Mouse (Mus musculus) limb, embryonic 13.5 days (tissue): ENCODE results near the gene Ppara. TPM values are rescaled to one million over a fixed set of nuclear protein-coding genes. Genes with fewer than 3 reads are reported as not detected.
A peak's percentile ranks its signal among the peaks of the same experiment; 100 is the strongest.

Source experiments
- ATAC-seq: fragments of 200-750 bp; cut with Nextera tagmentation; 2 replicates; pipeline ENCODE4 v1.8.0; 2017; ENCODE audit warnings: low read depth, moderate number of reproducible peaks, moderate TSS enrichment; ENCODE audit not compliant: low FRiP score
- H3K27ac ChIP-seq: fragments of 300-500 bp; sonication (generic); 2 replicates; pipeline ENCODE4 v1.5.1; 2015; ENCODE audit warnings: inconsistent platforms, mild to moderate bottlenecking, moderate library complexity
- H3K27me3 ChIP-seq: fragments of 300-500 bp; sonication (generic); 2 replicates; pipeline ENCODE4 v1.6.1; 2015; ENCODE audit warnings: mild to moderate bottlenecking, inconsistent platforms
- H3K36me3 ChIP-seq: fragments of 300-500 bp; sonication (generic); 2 replicates; pipeline ENCODE4 v1.6.1; 2015; ENCODE audit warnings: inconsistent platforms, mild to moderate bottlenecking, moderate library complexity
- H3K4me1 ChIP-seq: fragments of 300-500 bp; sonication (generic); 2 replicates; pipeline ENCODE4 v1.6.1; 2015; ENCODE audit warnings: inconsistent platforms
- H3K4me2 ChIP-seq: fragments of 300-500 bp; sonication (generic); replicated peaks from 2 replicates; pipeline ENCODE4 v1.6.1; 2015; ENCODE audit warnings: inconsistent platforms, mild to moderate bottlenecking, moderate library complexity
- H3K4me3 ChIP-seq: fragments of 300-500 bp; sonication (generic); 2 replicates; pipeline ENCODE4 v1.5.1; 2015; ENCODE audit warnings: moderate library complexity, mild to moderate bottlenecking, inconsistent platforms
- H3K9ac ChIP-seq: fragments of 300-500 bp; sonication (generic); 2 replicates; pipeline ENCODE4 v1.6.1; 2015; ENCODE audit warnings: mild to moderate bottlenecking, inconsistent platforms
- H3K9me3 ChIP-seq: fragments of 300-500 bp; sonication (generic); 2 replicates; pipeline ENCODE4 v1.6.1; 2016; ENCODE audit warnings: inconsistent platforms
- WGBS: fragments of 180-500 bp; shearing (Covaris S2); methylation state at CpG from one replicate; pipeline ENCODE4 v1.1.7; 2015; 5-methylcytosine and 5-hydroxymethylcytosine counted together
- polyA plus RNA-seq: library from polyadenylated mRNA; unstranded; fragments of >200 nt; fragmentation: Nextera tagmentation; extraction: Ambion mirVana; gene quantifications from 2 replicates; pipeline ENCODE4 v1.2.1, GENCODE M21; 2015

Gene Ppara
- polyA plus RNA-seq, 1 experiment from 2014 or later, result 2.4 TPM

DNA sequence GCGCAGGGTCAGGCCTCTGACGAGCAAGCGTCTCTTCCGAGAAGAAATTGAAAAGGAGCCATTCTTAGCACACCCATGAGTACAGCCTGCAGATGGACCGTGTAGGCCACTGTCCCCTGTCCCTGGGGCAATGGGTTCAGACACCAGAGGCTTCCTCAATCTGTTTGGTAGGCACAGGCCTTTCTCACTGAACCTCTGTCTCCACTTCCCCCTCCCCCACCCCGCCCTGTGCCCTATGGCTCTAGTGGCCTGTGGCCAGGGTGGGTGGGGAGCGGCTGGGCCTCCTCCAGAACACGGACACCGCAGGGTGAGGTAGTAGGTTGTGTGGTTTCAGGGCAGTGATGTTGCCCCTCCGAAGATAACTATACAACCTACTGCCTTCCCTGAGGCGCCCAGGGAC is 27.8 kb upstream of the Ppara start:
- Histone ChIP-seq H3K4me1 (peaks cover 12% of the 10 kb centered on the region), H3K27ac (no peak overlapping the region), H3K36me3 (peaks cover 62% of the 10 kb centered on the region), H3K4me2 (no peak overlapping the region), H3K27me3 (no peaks in the 10 kb centered on the region), H3K9me3 (no peaks in the 10 kb centered on the region), H3K4me3 (no peak overlapping the region), H3K9ac (no peak overlapping the region)
- WGBS, result 89% methylated on average over 11 of the region's 11 CpGs
- no peak for ATAC-seq

DNA sequence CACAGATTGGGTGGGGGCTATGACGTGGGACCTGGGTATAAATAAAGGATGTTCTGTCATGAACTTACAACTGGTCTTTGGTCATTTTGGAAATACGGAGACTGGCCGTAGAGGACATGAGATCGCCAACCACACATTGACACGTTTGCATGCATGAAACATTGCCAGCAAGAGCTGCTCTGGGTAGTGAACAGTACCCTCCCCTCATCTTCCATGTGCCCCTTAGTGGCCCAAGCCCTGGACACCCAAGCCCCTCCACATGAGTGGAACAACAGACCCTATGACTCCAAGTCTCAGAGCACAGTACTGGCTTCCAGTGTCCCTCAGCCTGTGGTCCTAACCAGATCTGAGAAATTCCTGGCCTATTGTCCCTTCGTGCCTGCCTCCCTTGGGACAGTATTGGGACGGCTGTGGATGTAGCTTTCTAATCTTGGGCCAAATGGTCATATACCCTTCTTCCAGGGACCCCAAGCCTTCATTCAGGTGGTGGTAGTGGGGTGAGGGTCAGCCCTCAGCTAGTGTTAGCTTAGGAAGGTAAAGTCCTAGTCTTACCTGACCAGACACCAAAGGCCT is 27.2 kb upstream of the Ppara start:
- Histone ChIP-seq H3K4me3 (no peak overlapping the region), H3K4me1 (peaks cover 12% of the 10 kb centered on the region), H3K9me3 (no peaks in the 10 kb centered on the region), H3K9ac (no peak overlapping the region), H3K4me2 (no peak overlapping the region), H3K27me3 (no peaks in the 10 kb centered on the region), H3K36me3 (peaks cover 56% of the 10 kb centered on the region), H3K27ac (no peak overlapping the region)
- WGBS, result 93% methylated on average over 7 of the region's 7 CpGs
- no peak for ATAC-seq

DNA sequence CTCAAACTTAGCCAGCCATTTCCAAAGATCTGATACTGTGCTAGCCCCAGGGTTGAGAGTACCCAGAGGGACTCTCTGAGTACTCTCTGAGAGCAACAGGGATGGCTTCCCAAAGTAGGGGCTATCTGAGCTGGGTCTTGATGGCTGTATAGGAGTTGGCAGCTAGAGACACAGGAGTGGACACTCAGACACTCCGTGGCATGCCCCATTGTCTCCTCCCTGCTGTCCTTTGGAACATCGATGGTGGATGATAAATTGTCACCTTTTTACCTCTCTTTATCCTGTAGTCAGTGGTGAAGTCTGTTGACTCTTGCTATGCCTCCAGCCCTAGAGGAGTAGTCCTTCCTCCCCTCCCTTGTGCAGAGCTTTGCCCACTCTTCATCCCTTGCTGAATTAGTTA is 26.6 kb upstream of the Ppara start:
- 95% methylated on average over 2 of the region's 2 CpGs for WGBS
- Histone ChIP-seq H3K27ac (no peak overlapping the region), H3K4me2 (no peak overlapping the region), H3K36me3 (peaks cover 50% of the 10 kb centered on the region), H3K9ac (no peak overlapping the region), H3K27me3 (no peaks in the 10 kb centered on the region), H3K4me1 (peaks cover 12% of the 10 kb centered on the region), H3K9me3 (no peaks in the 10 kb centered on the region), H3K4me3 (no peak overlapping the region)
- ATAC-seq, result no peak

DNA sequence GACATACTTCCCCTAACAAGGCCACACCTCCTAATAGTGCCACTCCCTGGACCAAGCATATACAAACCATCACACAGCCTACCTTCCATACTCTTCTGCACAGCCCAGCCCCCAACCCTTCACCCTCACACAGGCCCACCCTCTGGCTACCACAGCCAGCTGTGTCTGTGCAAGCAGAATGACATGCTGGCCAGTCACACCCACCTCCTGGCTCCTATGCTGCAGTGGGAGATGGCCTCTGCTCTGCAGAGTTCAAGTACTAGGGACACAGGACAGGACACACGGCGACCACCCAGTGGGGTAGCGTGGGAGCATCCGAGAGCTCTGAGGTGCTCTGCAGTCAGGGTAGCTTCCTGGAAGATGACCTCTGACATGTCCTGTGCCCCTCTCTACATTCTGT is 25.9 kb upstream of the Ppara start:
- ATAC-seq, result peak; percentile 20; the same call in 1 of the 2 replicates
- H3K27ac ChIP-seq, result no peak overlapping the region
- H3K36me3 ChIP-seq, result peaks cover 43% of the 10 kb centered on the region
- no peak overlapping the region for H3K9ac ChIP-seq
- H3K4me2 ChIP-seq, result no peak overlapping the region
- H3K27me3 ChIP-seq, result no peaks in the 10 kb centered on the region
- peaks cover 12% of the 10 kb centered on the region for H3K4me1 ChIP-seq
- WGBS, result 92% methylated on average over 4 of the region's 4 CpGs
- no peaks in the 10 kb centered on the region for H3K9me3 ChIP-seq
- H3K4me3 ChIP-seq, result no peak overlapping the region

DNA sequence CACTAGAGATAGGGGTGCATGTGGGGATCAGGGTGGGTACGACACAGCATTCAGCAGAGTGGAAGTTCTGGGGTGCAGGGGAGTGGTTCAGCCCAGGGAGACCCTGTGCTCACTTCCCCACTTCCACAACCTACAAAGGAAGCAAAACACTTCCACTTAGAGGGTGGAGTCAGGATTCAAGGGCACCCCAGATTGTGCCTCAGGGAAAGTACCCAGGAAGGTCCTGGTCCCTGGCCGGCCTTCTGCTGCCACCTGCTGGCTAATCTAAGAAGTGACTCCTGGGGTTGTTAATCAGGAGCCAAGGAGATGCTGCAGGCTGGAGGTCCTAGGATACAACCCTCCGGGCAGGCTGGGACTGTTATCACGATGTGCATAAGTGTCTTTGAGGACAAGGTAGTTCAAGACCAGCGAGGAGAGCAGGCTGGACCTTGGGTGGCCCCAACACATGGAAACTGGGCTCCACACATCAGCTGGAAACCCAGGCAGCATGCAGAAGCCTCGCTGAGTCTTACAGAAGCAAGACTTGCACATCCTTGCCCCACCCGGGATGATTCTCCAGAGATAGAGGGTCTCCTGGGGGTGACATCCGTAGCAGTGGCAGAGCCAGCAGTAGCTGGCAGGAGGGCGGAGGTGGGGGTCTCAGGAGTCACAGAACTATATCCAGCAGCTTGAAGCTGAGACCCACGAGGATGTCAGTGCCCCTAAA is 25.4 kb upstream of the Ppara start:
- peak; percentile 10 for ATAC-seq
- Histone ChIP-seq H3K9me3 (no peaks in the 10 kb centered on the region), H3K27ac (no peak overlapping the region)

DNA sequence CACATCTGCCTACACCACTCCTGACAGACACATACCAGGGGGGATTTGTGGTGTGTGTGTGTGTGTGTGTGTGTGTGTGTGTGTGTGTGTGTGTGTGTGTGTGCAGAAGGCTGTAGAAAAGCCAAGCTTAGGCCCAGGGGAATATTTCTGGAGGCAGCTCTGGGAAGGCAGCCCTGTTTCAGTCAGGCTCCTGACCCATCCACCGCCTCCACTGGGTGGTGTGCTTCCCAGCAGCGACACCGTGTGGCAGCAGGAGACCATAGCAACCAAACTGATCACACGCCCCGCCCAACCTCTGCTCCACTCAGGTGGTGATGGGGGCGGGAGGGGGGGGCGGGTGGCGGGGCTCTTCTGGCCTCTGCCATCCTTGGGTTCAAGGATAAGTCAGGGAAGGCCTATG is 24.6 kb upstream of the Ppara start:
- ATAC-seq, result peak; percentile 38; the same call in 1 of the 2 replicates
- 0 out of 2 replicates have a peak, but pooled peaks cover 3% of the 10 kb centered on the region for H3K27me3 ChIP-seq
- H3K36me3 ChIP-seq, result peaks cover 30% of the 10 kb centered on the region
- 0% methylated on average over 8 of the region's 8 CpGs for whole genome bisulfite sequencing
- no peak overlapping the region for H3K4me2 ChIP-seq
- H3K9ac ChIP-seq, result no peak overlapping the region
- no peak overlapping the region for H3K4me3 ChIP-seq
- H3K9me3 ChIP-seq, result no peaks in the 10 kb centered on the region
- peaks cover 12% of the 10 kb centered on the region for H3K4me1 ChIP-seq
- H3K27ac ChIP-seq, result no peak overlapping the region

More for the DNA sequence above, 25.4 kb upstream of the Ppara start:
- WGBS, result 40% methylated on average over 10 of the region's 10 CpGs
- Histone ChIP-seq H3K36me3 (peaks cover 37% of the 10 kb centered on the region), H3K9ac (no peak overlapping the region), H3K27me3 (no peaks in the 10 kb centered on the region), H3K4me1 (peaks cover 12% of the 10 kb centered on the region), H3K4me2 (no peak overlapping the region), H3K4me3 (no peak overlapping the region)

DNA sequence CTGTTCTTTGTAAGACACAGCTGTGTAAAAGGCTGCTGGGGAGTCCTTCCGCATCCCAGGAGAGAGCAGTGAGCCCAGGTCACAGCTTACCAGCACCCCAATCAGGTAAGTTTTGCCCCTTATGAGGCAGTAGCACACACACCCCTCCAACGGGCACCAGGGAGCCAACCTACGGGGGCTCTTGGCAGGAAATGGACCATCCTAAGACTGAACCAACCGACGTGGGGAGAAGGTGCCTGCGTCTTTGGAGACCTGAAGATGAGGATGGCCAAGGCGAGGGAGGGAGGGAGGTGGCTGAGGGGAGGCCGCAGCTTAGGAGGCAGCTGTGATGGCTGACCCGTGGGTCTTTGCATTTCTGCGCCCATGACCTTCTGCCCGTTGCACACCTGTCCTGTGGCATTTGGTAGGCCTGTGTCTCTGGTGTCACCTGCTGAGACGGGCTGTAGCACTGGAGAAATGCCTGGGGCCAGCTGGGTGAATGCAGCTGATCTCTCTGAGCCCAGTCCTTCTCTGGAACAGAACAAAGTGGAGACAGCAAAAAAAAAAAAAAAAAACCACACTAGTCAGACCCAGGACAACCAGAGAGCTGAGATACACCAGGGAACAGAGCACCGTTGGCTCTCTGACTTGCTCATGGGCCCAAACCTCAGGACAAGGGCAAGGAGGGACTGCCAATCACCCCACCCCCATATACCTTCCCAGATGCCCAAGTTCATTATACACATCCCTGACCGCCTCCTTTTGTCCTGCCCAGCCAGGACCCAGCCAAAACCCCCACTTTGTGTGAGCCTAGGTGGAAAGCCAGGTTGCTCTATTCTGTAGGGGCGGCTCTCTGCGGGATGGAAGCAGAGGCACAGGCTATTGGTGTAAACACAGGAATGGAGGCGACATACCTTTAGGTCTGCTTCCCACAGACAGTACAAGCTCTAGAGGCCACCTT is 23.9 kb upstream of the Ppara start:
- Histone ChIP-seq H3K4me3 (no peak overlapping the region), H3K27me3 (0 out of 2 replicates have a peak, but pooled peaks cover 4% of the 10 kb centered on the region), H3K9ac (no peak overlapping the region), H3K4me2 (no peak overlapping the region), H3K36me3 (peaks cover 23% of the 10 kb centered on the region), H3K27ac (no peak overlapping the region), H3K9me3 (no peaks in the 10 kb centered on the region), H3K4me1 (peaks cover 12% of the 10 kb centered on the region)
- WGBS, result 73% methylated on average over 17 of the region's 17 CpGs
- ATAC-seq, result peak; percentile 1; the same call in 1 of the 2 replicates

DNA sequence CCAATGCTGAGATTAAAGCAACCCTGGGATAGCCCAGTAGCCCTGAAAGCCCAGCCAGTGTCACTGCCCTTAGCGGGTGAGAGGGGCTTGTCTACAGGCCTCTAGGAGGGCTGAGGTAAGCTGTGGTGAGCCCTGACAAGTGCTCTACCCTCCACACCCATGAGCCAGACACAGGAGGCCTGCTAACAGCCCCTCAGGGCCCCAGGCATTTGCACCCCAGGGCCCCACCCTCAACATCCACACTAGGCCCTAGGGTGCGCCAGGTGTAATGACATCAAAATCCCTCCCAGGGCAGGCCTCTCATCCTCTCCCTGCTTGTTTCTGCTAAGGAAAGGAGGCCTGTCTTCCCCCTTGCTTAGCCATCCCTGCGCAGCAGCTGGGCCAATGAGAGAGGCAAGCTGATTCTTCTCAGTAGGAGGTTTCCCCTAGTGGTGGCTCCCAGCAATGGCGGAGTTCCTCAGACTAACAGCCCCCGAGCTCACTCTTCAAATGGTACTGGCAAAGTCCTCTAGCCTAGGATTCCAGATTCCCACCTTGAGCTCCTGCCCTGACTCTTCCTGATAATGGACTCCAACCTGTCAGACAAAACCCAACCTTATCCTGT is 22.1 kb upstream of the Ppara start:
- Histone ChIP-seq H3K27me3 (peaks cover 7% of the 10 kb centered on the region; the same call in 1 of the 2 replicates), H3K27ac (no peak overlapping the region), H3K9ac (no peak overlapping the region), H3K4me2 (no peak overlapping the region), H3K4me1 (peaks cover 12% of the 10 kb centered on the region), H3K36me3 (peaks cover 5% of the 10 kb centered on the region; the same call in 1 of the 2 replicates), H3K4me3 (no peak overlapping the region), H3K9me3 (no peaks in the 10 kb centered on the region)
- ATAC-seq, result no peak
- 31% methylated on average over 5 of the region's 5 CpGs for WGBS

DNA sequence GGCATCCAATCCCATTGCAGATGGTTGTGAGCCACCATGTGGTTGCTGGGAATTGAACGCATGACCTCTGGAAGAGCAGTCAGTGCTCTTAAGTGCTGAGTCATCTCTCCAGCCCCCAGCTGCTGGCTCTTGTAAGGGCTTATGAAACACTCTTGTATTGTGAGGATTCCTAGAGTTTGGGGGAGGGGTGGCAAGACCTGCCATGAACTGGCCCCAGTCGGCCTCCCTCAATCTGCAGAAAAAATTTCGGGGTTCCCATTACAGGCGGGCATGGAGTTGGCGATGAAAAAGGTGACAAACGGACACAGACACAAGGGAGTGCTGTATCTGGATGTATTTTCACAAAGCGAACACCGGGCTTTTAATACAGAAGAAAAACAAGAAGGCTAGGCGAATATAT is 21.4 kb upstream of the Ppara start:
- Histone ChIP-seq H3K4me3 (no peak overlapping the region), H3K27me3 (peaks cover 12% of the 10 kb centered on the region; the same call in 1 of the 2 replicates), H3K4me1 (peaks cover 12% of the 10 kb centered on the region), H3K36me3 (no peaks in the 10 kb centered on the region), H3K27ac (no peak overlapping the region), H3K9ac (no peak overlapping the region), H3K4me2 (no peak overlapping the region), H3K9me3 (no peaks in the 10 kb centered on the region)
- 94% methylated on average over 9 of the region's 9 CpGs for WGBS
- no peak for ATAC-seq

DNA sequence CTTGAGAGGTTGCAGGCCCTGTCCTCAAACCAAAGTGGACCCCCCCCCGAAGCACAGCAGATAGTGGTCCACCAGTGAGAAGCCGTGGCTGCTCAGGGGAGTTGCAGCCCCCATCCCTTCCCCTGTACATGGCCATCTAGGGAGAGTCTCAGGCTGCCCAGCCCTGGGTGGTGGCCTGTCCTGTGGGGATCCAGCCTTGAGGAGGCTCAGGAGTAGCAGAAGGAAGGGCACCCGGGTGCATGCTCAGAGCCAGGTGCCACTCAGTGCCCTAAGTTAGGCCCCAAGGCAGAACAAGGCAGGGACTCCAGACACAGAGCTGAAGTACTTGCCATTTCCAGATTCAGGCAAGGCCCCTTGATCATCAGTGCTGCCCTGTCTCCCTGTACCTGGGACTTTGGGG is 19.7 kb upstream of the Ppara start:
- no peaks in the 10 kb centered on the region for H3K36me3 ChIP-seq
- WGBS, result 66% methylated on average over 3 of the region's 3 CpGs
- H3K27me3 ChIP-seq, result peaks cover 14% of the 10 kb centered on the region; the same call in 1 of the 2 replicates
- no peaks in the 10 kb centered on the region for H3K9me3 ChIP-seq
- no peak for ATAC-seq
- H3K9ac ChIP-seq, result 0 out of 2 replicates have a peak overlapping the region, but pooled peaks have one; percentile 13
- H3K4me2 ChIP-seq, result no peak overlapping the region
- no peak overlapping the region for H3K27ac ChIP-seq
- no peak overlapping the region for H3K4me3 ChIP-seq
- peaks cover under 1% of the 10 kb centered on the region; the same call in 1 of the 2 replicates for H3K4me1 ChIP-seq

DNA sequence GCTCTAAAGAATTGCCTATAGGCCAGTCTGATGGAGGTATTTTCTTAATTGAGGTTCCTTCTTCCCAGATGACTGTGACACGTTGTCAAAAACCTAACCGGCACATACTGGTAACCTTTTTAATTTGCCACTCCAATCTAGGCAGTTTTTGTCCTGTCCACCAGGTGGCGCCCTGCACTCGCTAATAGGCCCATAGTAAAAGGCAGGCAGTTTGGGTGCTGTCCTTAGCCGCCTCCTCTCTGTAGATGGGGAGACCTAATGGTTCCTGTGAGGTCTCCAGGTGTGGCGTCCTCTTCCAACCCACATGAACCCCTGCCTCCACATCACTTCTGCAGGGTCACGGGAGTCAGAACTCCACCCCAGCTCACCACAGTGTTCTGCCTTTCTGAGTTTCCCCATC is 18.7 kb upstream of the Ppara start:
- H3K4me3 ChIP-seq, result no peak overlapping the region

More for the DNA sequence above, 18.7 kb upstream of the Ppara start:
- no peaks in the 10 kb centered on the region for H3K9me3 ChIP-seq
- WGBS, result 5% methylated on average over 7 of the region's 7 CpGs
- H3K36me3 ChIP-seq, result no peaks in the 10 kb centered on the region
- ATAC-seq, result peak; percentile 52; the same call in 1 of the 2 replicates
- H3K27me3 ChIP-seq, result peaks cover 20% of the 10 kb centered on the region; the same call in 1 of the 2 replicates
- H3K9ac ChIP-seq, result no peak overlapping the region
- no peak overlapping the region for H3K4me2 ChIP-seq
- no peaks in the 10 kb centered on the region for H3K4me1 ChIP-seq
- H3K27ac ChIP-seq, result no peak overlapping the region
